Mouse (Mus musculus): ENCODE measurements around the gene Vav1.
A peak's percentile ranks its signal among the peaks of the same experiment; 100 is the strongest.
"Not testable (repeated sequence)": the region's sequence is repeated elsewhere in the genome, so short reads cannot be mapped to it uniquely, and the experiment has no call there.

Vav1 gene

DNA sequence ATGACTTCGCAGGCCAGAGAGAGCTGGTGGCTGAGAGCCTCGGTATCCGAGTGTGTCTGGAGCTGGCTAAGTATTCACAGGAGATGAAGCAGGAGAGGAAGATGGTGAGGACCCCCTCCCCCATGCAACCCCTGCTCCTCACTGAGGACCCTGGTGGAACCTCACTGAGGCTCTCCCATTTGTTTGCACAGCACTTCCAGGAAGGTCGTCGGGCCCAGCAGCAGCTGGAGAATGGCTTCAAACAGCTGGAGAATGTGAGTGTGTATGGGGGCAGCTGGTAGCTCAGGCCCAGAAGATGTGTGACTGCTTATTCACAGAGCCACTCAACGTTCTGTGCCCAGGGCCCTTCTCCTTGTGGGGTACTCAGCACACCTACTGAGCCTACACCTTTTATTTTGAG lies 25.6 kb upstream of the Vav1 start:
- no peak for ATAC-seq (ENCODE audit: low TSS enrichment)

DNA sequence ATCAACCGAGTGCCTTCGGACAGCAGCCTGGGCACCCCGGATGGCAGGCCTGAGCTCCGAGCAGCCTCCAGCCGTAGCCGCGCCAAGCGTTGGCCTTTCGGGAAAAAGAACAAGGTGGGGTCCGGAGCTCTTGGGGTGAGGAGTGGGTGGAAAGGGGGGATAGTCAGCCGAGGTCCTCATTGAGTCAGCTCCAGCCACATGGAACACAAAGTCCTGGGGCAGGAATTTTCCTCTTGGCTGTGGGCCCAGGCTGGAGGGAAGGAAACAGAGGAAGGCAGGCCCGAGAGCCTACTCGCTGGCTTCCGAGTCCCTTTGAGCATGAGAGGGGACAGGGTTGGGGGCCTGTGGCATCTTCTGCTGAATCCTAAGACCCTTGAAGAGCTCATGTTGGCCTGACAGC lies 23.5 kb upstream of the Vav1 start:
- no peak for ATAC-seq (ENCODE audit: low TSS enrichment)

DNA sequence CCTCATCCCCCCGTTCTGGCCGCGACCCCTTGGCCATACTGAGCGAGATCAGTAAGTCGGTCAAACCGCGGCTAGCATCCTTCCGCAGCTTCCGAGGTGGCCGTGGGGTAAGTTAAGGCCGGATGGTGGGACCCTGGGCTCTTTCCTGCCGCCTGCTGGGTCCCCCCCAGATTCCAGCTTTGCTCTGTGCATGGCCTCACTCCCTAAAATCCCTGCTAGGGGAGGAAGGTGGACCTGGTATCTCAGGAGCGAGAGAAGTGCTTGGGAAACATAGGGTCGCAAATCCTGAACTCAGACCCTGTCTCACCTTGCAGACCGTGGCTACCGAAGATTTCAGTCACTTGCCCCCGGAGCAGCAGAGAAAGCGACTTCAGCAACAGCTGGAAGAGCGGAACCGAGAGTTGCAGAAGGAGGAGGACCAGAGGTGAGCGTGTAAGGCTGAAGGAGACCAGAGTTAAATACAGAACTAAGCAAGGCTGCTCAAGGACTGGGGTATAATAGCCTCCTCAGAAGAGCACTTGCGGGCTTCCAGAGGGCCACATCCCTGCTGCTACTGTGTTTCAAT lies 21.9 kb upstream of the Vav1 start:
- ATAC-seq (ENCODE audit: low TSS enrichment), result no peak

DNA sequence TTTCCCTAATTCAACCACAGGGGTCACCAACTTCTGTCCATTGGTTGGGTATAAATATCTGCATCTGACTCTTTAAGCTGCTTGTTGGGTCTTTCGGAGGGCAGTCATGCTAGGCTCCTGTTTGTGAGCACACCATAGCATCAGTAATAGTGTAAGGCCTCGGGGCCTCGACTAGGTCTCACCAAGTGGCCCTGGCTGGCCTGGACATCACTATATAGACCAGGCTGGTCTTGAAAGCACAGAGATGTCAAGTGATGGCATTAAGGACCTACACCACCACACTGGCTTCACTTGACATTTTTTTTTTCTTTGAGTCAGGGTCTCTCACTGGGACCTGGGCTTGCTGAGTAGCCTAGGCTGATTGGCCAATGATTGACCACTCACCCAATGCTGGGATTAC lies 20.7 kb upstream of the Vav1 start:
- ATAC-seq (ENCODE audit: low TSS enrichment), result no peak

DNA sequence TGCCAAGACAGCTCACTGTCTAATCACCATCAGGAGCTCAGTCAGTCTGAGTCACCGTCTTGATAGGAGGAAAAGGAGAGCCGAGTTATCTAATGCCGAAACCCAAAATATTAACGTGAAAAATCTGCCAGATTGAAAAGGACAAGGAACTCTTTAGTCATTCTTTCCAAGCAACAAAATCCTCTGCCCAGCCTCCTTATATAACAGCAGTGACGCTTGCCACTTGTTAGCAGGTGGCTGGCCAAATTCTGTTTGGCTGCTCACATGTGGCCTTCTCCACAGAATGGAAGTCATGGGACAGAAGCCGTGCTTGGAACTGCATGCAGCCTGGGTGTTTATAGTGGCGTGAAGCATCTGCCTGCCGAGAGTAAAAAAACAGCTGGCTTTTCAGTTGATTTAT lies 19.2 kb upstream of the Vav1 start:
- ATAC-seq (ENCODE audit: low TSS enrichment), result peak; percentile 73

DNA sequence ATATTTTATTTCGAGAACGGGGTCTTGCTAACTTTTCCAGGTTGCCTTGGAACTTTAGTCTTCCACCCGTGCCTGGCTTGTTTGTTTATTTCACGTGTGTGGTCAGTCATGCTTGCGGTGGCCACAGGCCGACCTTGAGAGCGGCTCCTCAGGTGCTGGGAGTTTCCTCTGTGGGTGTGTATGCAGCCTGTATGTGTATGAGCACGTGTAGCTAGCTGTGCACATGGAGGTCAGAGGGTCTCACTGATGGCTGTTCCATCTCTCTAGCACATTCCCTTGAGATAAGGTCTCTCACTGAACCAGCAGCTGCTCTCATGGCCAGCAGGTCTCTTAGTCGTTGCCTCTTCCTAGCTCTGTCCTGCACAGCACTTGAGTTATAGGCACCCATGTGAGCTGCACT lies 18.5 kb upstream of the Vav1 start:
- no peak for ATAC-seq (ENCODE audit: low TSS enrichment)

DNA sequence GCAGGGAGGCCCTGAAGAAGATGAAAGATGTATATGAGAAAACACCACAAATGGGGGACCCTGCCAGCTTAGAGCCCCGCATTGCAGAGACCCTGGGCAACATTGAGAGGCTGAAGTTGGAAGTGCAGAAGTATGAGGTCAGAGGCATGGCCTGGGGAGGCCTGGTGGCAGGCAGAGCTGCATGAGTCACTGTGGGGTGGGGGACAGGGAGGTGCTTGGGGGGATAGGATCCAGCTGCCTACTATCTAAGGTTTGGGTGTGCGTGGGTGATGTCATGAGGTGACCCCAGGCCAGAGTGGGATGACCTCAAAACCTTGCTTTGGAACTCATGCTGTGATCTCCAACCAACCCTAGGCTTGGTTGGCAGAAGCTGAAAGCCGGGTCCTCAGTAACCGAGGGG lies 17.6 kb upstream of the Vav1 start:
- no peak for ATAC-seq (ENCODE audit: low TSS enrichment)

DNA sequence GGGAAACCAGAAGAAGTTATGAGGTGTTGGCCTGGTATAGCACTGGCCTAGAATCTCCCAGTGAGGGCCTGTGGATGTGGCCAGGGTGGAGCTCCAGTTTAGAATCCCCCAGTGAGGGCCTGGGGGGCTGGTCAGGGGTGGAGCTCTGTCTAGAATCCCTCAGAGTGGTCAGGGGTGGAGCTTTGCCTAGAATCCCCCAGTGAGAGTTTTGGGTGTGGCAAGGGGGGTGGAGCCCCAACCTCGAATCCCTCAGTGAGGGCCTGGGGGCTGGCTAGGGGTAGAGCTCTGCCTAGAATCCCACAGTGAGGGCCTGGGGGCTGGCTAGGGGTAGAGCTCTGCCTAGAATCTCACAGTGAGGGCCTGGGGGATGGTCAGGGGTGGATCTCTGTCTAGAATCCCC lies 17.1 kb upstream of the Vav1 start:
- no peak for ATAC-seq (ENCODE audit: low TSS enrichment)

DNA sequence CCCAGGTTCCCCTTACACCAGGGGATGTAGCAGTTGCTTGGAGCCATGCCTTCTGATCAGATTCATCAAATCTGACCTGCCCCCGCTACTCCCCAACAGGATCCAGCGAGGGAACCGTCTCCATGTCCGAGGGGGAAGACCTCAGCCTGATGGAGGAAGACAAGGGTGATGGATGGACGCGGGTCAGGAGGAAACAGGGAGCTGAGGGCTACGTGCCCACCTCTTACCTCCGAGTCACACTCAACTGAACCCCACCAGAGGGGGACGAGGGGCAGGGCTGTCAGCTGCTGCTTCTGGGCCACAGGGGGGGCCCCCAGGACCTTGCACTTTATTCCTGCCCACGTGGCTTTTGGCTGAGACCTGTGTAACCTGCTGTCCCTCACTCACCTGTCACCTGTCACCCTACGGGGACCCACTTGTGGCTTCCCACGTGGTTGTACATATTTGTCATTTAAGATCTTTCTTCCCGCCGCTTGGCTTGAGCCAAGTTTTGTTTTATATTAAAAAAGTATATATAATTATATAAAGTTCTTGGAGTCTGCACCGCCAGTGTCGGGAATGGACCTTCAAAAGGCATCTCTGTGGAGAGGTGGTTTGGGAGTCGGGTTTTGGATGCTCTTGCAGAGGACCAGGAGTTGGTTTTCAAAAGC lies 15.9 kb upstream of the Vav1 start:
- no peak for ATAC-seq (ENCODE audit: low TSS enrichment)

DNA sequence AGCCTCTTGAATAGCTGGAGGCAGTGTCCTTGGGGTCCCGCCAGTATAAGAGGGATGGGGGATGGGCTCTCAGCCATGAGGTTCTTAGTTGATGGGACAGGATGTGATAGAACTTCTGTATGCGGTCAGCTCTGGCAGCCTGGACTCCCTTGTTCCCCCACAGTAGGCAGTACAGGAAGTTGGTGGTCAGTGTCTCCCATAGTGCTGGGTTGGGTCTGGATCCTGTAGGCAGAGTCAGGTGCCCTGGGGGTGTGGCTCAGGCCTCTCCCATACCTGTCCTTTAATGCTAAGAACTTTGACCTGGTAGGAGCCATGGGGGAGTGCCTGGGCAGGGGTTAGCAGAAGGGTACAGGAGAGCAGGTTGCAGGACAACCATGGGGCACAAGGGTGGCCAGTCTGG lies 14.7 kb upstream of the Vav1 start:
- ATAC-seq (ENCODE audit: low TSS enrichment), result no peak

DNA sequence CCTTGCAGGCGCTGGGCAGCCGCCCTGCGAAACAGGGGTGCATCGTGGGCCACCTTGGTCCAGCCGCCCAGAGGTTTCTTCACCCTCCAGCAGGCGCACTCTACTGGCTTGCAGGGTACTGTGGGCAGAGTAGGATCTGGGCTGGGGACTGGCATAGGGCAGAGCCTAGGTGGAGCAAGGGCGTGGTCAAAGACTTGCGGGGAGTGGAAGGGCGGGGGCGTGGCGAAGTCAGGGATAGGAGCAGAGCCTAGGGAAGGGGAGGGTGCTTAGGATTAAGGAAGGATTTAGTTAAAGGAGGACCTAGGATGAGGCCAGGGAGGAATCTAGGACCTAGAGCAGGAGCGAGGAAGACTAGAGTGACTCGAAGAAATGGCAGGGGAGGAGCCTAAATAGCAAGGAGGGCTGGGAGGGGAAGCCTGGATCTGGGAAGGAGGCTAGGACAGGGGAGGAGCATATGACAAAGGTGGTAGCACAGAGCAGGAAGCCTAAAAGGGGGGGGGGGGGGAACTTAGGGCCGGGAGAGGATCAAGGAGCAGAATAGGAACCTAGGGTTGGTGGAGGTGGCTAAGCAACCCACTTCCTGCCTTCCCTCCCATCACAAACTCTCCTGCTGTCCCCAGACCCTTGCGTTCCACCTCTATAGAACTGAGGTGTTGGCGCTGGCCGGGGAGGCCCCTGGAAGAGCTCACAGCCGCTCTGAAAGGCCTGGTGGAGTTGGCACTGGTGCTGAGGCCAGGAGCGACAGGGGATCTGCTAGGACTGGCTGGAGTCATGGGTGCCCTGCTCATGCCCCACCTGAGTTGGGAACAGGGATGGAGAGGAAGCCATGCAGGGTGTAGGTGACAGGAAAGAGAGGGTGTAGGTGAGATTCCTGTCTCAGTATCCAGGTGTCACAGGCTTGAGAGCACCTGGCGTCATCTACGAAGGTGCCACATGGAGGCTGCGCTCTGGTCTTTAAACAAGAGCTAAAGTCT lies 13.6 kb upstream of the Vav1 start:
- peak; percentile 46 for ATAC-seq (ENCODE audit: low TSS enrichment)

DNA sequence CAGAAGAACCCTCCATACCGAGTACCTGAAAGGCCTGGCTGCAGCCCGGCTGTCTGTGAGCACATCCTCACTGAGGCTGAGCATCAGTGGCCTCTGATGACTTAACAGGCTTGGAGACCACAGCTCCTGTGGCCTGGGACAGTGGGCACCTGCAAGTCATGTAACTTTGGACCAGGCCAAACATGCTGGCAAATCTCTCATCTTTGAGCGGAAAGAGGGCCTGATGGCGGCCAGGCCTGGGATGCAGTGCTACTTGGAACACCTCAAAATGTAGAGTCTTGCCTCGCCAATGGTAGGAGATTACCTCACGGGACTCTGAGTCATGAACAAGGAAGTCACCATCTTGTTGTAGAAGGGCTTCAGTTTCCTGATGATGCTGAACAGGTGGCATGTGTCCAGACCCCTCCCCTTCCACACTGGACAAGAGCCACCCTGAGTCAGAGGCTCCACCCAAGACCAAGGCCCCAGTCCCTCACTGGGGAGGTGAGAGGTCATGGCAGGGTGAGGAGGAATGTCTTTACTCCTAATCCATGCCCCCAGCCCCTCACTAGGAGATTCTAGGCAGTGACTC lies 11.3 kb upstream of the Vav1 start:
- ATAC-seq (ENCODE audit: low TSS enrichment), result no peak

DNA sequence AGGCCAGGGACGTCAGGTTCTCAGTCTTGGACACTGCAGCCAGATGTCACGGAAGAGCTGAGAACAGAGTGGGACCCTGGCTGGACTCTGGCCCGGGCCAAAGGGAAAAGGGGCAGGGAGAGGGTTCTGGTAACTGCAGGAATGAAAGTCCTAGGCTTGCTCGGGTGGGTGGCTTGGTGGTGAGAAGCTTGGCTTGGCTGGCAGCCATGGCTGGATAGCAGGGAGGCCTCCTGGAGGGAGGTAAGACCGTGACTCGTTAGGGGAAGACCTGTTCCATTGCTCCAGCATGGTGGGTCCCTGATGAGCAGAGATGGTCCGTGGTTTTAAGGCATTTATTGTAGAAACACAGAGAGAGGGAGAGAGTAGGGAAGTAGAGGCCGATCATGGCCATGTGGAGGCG lies 7.6 kb upstream of the Vav1 start:
- no peak for ATAC-seq (ENCODE audit: low TSS enrichment)

DNA sequence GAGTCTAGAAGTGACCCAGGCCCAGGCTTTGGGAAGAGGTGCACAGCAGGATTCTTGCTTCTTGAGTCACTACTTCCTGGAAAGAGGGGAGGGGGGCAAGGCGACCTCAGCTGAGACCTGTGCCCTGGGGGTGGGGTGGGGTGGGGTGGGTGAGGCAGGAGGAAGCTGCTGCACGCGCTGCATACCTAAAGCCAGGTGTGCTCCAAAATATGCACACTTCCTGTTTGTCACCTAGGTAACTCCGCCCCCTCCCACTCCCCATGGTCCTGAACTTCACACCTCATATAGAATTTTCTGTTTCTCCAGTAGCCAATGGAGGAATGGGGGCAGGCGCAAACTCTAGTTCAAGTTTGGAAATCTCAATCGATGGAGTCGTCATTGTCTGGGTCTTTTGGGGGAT lies 5.1 kb upstream of the Vav1 start:
- no peak for ATAC-seq (ENCODE audit: low TSS enrichment)

DNA sequence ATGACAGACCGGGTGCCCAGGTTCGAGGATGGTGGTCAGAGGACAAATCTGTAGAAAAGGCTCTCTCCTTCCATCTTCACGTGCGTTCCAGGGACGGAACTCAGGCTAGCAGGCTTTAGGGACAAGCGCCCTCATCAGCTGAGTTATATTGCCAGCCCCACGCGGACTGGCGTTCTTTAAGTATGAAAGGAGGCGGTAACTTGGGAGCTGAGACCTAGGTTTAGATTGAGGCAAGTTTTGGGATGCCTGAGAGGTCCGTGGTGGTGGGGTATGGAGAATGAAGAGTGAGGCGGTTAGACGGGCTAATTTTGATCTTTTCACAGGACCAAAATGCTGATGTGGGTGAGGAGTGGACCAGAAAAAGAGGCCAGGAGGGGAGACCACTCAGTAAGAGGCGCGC lies 4.2 kb upstream of the Vav1 start:
- peak; percentile 8; the same call in 1 of the 2 replicates for ATAC-seq (ENCODE audit: low TSS enrichment)

DNA sequence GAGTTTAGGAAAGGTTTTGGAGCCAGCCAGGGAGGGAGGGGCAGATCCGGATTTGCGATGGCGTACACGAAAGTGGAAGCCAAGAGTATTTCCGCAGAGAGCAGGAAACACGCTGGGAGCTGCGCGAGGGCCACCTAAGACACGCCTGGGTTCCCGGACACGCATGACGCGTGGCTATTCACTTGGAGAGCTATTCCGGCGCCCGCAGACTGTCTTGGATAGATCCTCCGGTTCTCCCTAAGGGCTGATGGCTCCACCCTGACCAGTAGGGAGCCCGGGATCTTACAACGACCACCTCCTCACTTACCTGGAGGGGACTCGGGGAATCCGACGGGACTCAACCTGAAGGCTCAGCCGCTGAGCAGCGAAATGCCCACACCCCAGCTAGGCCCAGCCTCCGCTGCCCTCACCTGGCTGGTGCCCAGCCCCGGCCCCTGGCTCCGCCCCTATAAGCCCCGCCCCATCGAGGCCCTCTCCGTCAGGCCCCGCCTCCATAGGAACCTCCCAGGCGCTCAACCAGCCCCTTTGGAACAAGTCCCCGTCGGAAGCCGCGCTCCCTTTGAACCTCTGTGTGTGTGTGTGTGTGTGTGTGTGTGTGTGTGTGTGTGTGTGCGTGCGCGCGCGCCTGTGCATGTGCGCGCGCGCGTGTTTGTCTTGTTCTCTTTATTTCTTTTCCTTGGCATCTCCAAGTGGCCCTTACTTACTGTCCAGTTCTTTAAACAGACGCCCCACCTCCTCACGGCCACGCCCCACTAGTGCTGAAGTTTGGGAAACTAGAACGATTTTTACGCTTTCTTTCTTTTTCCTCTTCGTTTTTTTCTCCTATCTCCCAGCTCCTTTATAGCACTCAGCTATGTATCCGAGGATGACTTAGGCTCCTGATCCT lies 3.5 kb upstream of the Vav1 start:
- peak; percentile 76 for ATAC-seq (ENCODE audit: low TSS enrichment)

DNA sequence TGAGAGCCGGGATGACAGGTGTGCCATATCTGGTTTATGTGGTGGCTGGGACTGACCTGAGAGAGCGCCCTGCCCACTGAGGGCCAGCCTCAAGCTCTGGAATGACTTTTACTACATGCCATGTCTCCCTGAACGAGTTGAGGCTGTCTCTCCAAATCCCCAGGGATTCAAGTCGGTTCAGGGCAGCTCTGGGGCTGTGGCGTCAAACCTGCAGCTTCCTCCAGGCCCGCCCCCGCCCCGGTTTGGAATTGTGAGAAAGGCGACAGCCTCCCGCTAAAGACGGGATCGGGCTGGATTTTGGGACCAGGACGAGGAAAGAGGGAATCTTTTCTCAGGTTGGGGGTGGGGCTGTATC lies 2.9 kb upstream of the Vav1 start:
- 0 out of 2 replicates have a peak, but pooled peaks have one; percentile 10 for ATAC-seq (ENCODE audit: low TSS enrichment)

DNA sequence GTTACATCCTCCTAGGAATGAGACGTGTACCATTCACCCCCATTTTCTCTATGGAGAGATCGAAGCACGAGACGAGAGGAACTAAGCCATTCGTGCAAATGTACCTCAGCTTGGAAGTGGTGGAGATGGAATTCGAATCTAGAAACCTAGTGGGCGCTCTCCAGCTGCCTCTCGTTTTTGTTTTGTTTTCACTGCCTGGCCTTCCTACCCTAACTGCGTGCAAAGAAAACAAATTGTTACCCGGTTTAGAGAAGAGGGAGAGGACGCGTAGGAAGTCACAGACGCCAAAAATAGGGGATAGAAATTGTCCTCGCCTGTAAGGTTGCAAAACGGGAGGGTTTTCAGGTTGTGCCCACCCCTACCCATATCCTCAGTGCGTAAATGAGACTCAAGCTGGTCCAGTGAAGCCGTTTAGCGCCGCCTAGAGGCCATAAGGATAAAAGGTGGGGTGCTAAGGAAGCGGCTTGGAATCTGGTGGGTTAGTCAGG lies 2.2 kb upstream of the Vav1 start:
- ATAC-seq (ENCODE audit: low TSS enrichment), result peak; percentile 74

DNA sequence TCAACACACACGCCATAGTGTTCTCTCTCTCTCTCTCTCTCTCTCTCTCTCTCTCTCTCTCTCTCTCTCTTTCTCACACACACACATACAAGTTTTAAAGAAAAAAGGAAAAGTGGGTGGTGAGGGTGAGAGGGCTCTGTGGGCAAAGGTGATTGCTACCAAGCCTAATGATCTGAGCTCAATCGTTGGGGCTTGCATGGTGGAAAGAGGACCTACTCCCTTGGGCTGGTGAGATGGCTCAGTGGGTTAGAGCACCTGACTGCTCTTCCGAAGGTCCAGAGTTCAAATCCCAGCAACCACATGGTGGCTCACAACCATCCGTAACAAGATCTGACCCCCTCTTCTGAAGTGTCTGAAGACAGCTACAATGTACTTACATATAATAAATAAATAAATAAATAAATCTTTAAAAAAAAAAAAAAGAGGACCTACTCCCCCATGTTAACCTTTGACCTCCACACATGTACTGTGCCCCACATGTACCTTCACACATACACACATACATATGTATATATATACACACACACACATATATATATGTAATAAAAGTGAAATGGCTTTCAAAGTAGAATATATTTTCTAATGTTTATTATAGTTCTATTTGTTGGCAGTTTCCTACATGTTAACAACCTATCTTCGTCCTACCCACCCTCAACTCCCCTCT lies 1.2 kb upstream of the Vav1 start:
- ATAC-seq (ENCODE audit: low TSS enrichment), result not testable (repeated sequence)

DNA sequence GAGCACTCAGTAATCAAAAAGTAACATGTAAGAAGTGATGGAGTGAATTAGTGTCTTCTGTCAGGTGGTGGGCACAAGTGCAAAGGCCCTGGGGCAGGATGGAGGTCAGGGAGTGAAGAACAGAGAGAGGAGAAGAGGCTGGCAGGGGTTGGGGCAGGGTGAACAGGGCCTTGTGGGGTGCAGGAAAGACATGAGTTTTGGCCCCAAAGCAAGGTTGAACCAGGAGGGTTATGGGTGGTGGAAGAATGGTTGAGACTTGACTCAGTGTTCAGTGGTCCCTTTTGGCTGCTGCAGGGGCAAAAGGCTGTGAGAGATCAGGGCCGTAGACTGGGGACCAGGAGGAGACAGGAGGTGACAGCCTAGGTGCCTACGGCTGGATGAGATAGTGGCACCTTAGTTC lies 363 bp upstream of the Vav1 start:
- ATAC-seq (ENCODE audit: low TSS enrichment), result no peak

All from frontal cortex, adult (tissue).